Mouse (Mus musculus) inflammation-experienced regulatory T-cells, adult 6 months (primary cell): ENCODE data around the gene Gtsf1l. TPM values are rescaled to one million over a fixed set of nuclear protein-coding genes. Genes with fewer than 3 reads are reported as not detected.

Experiments
- ATAC-seq: one replicate; pipeline ENCODE4 v1.8.0; 2017
- polyA plus RNA-seq, 3 experiments: library from polyadenylated mRNA; unstranded; fragments of 100-300 nt; shearing (Covaris generic); gene quantifications; one replicate each; pipeline ENCODE4 v1.2.1; 2017

Gtsf1l gene
- polyA plus RNA-seq, 3 experiments from 2014 or later, result not detected

- peak; percentile 82 for ATAC-seq
Observed at GRCm38 (mm10) chr2:163048125-163048524, 39.5 kb downstream of the Gtsf1l start.

- ATAC-seq, result no peak
Observed at GRCm38 (mm10) chr2:163039940-163040339, 47.7 kb downstream of the Gtsf1l start.

Other genes starting within 250 kb of the Gtsf1l start
- gene Srsf6, start 156.3 kb downstream of the Gtsf1l start, polyA plus RNA-seq, result 10 to 100 TPM; 24.3 to 51.6 (median 44.5) TPM
- under 1 TPM in 1 of 3 experiments, not detected in 2; 0.30 TPM for gene L3mbtl1, start 144.4 kb downstream of the Gtsf1l start, polyA plus RNA-seq
- gene Sgk2, start 100.5 kb downstream of the Gtsf1l start, polyA plus RNA-seq, result not detected
- gene Ift52, start 70.5 kb downstream of the Gtsf1l start, polyA plus RNA-seq, result 10 to 100 TPM; 60.8 to 67.3 (median 61.3) TPM
- gene Mybl2, start 33.2 kb downstream of the Gtsf1l start, polyA plus RNA-seq, result 10 to 100 TPM in 1 of 3 experiments, 1 to 10 TPM in 1, under 1 TPM in 1; 0.81 to 10.1 (median 3.4) TPM
- gene Tox2, start 115.3 kb upstream of the Gtsf1l start, polyA plus RNA-seq, result 10 to 100 TPM; 11.0 to 19.2 (median 13.1) TPM